Mouse (Mus musculus) lung, postnatal 36 days (tissue): Measurements from ENCODE around the gene Rnpep.
"Not testable (repeated sequence)": the region's sequence is repeated elsewhere in the genome, so short reads cannot be mapped to it uniquely, and the experiment has no call there.

Experiments used
- DNase-seq: peaks from one replicate; pipeline ENCODE4 v3.0.0; 2022; ENCODE audit warnings: mixed read lengths

Rnpep gene

GRCm38 (mm10) chr1:135258380-135259127 is 25.3 kb downstream of the Rnpep start, which contains the start of gene Elf3:
TSS of gene Elf3 (minus strand) at chr1:135258568.
- peak; percentile 92 for DNase-seq

- DNase-seq: peak; percentile 92
Observed at GRCm38 (mm10) chr1:135256299-135256698, 27.6 kb downstream of the Rnpep start.

GRCm38 (mm10) chr1:135252854-135253253 is 31.0 kb downstream of the Rnpep start:
- DNase-seq: peak; percentile 70

- DNase-seq: no peak
Observed at GRCm38 (mm10) chr1:135251405-135251804, 32.5 kb downstream of the Rnpep start.

GRCm38 (mm10) chr1:135250706-135251105 is 33.2 kb downstream of the Rnpep start:
- no peak for DNase-seq

GRCm38 (mm10) chr1:135248434-135248850 is 35.4 kb downstream of the Rnpep start:
- DNase-seq: peak; percentile 92

- DNase-seq: no peak
Observed at GRCm38 (mm10) chr1:135244014-135244413, 39.9 kb downstream of the Rnpep start.

- not testable (repeated sequence) for DNase-seq
Observed at GRCm38 (mm10) chr1:135240206-135240605, 43.7 kb downstream of the Rnpep start.

- DNase-seq: no peak
Observed at GRCm38 (mm10) chr1:135237131-135237851, 46.6 kb downstream of the Rnpep start.

GRCm38 (mm10) chr1:135234771-135235170 is 49.1 kb downstream of the Rnpep start:
- DNase-seq: no peak

- peak; percentile 46 for DNase-seq
Observed at GRCm38 (mm10) chr1:135233961-135234360, 49.9 kb downstream of the Rnpep start.

GRCm38 (mm10) chr1:135231878-135232277 is 52.0 kb downstream of the Rnpep start:
- not testable (repeated sequence) for DNase-seq

GRCm38 (mm10) chr1:135227339-135227950 is 56.4 kb downstream of the Rnpep start:
- peak; percentile 89 for DNase-seq

GRCm38 (mm10) chr1:135224981-135225604 is 58.8 kb downstream of the Rnpep start:
- no peak for DNase-seq

GRCm38 (mm10) chr1:135224147-135224546 is 59.7 kb downstream of the Rnpep start:
- DNase-seq: no peak

- DNase-seq: peak; percentile 32
Observed at GRCm38 (mm10) chr1:135217607-135218233, 66.2 kb downstream of the Rnpep start.

- DNase-seq: no peak
Observed at GRCm38 (mm10) chr1:135213772-135214640, 69.9 kb downstream of the Rnpep start.
